Mouse (Mus musculus) kidney, embryonic 15.5 days (tissue): Measurements from ENCODE around the gene Adk. TPM values are rescaled to one million over a fixed set of nuclear protein-coding genes. Genes with fewer than 3 reads are reported as not detected.
A peak's percentile ranks its signal among the peaks of the same experiment; 100 is the strongest.

Source experiments
- ATAC-seq: fragments of 200-750 bp; cut with Nextera tagmentation; replicated peaks from 2 replicates; pipeline ENCODE4 v1.8.0; 2017; ENCODE audit warnings: moderate TSS enrichment; ENCODE audit not compliant: low FRiP score
- H3K27ac ChIP-seq: fragments of 300-500 bp; sonication (generic); 2 replicates; pipeline ENCODE4 v1.5.1; 2015; ENCODE audit warnings: mild to moderate bottlenecking, inconsistent platforms
- H3K27me3 ChIP-seq: fragments of 300-500 bp; sonication (generic); 2 replicates; pipeline ENCODE4 v1.6.1; 2015; ENCODE audit warnings: inconsistent platforms
- H3K36me3 ChIP-seq: fragments of 300-500 bp; sonication (generic); 2 replicates; pipeline ENCODE4 v1.6.1; 2015; ENCODE audit warnings: inconsistent platforms
- H3K4me1 ChIP-seq: fragments of 300-500 bp; sonication (generic); 2 replicates; pipeline ENCODE4 v1.6.1; 2015; ENCODE audit warnings: inconsistent platforms
- H3K4me2 ChIP-seq: fragments of 300-500 bp; sonication (generic); 2 replicates; pipeline ENCODE4 v1.6.1; 2015; ENCODE audit warnings: moderate library complexity, mild to moderate bottlenecking, inconsistent platforms
- H3K4me3 ChIP-seq: fragments of 300-500 bp; sonication (generic); replicated peaks from 2 replicates; pipeline ENCODE4 v1.5.1; 2015; ENCODE audit warnings: mild to moderate bottlenecking, inconsistent platforms
- H3K9ac ChIP-seq: fragments of 300-500 bp; sonication (generic); 2 replicates; pipeline ENCODE4 v1.6.1; 2015; ENCODE audit warnings: mild to moderate bottlenecking, inconsistent platforms
- H3K9me3 ChIP-seq: fragments of 300-500 bp; sonication (generic); replicated peaks from 2 replicates; pipeline ENCODE4 v1.6.1; 2016; ENCODE audit warnings: inconsistent platforms
- WGBS: fragments of 180-500 bp; shearing (Covaris S2); methylation state at CpG from one replicate; pipeline ENCODE4 v1.1.7; 2015; ENCODE audit warnings: mixed read lengths; 5-methylcytosine and 5-hydroxymethylcytosine counted together
- polyA plus RNA-seq: library from polyadenylated mRNA; unstranded; fragments of >200 nt; fragmentation: Nextera tagmentation; extraction: Ambion mirVana; gene quantifications from 2 replicates; pipeline ENCODE4 v1.2.1, GENCODE M21; 2015

Adk gene
- polyA plus RNA-seq, 1 experiment from 2014 or later, result 156 TPM

DNA sequence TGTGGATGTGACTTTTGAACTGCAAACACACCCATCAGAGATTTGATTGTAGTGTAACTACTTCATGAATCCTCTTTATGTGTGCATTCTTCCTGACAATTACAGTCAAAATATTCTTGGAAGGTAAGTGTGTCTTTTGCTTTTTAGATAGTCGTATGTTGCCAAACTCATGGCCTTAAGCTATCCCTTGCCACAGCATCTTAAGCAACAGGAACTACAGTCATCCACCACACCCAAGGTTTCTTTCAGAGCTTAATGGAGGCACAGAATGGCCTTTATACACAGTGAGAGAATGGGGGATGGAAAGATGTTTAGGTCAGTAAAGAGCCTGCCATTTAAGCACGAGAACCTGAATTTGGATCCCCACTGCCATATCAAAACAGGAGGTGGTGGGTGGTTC, 4.5 kb upstream of the Adk start:
- WGBS, result 88% methylated on average over 2 of the region's 2 CpGs
- no peak overlapping the region for H3K4me3 ChIP-seq
- H3K4me2 ChIP-seq, result no peak overlapping the region
- no peaks in the 10 kb centered on the region for H3K27me3 ChIP-seq
- no peak overlapping the region for H3K27ac ChIP-seq
- H3K9ac ChIP-seq, result no peak overlapping the region
- no peak for ATAC-seq
- H3K4me1 ChIP-seq, result peaks cover 3% of the 10 kb centered on the region; the same call in 1 of the 2 replicates
- H3K9me3 ChIP-seq, result no peaks in the 10 kb centered on the region
- H3K36me3 ChIP-seq, result peaks cover 8% of the 10 kb centered on the region; the same call in 1 of the 2 replicates

DNA sequence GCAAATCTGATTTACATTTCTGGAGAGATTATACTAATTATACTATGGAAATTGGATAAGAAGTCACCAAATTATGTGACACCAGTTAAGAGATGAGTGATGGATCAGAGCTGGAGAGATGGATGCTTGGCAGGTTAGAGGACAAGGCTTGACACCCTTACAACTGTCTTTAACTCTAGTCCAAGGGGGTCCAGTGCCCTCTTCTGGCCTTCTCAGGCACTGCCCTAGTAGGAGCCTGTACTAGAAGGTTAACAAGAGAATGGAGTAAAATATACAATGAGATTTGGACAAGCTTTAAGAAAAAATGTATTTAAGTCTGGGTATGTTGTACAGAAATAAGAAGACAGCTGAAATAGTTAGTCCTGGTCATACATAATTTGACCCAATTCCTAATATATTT, 3.5 kb upstream of the Adk start:
- Histone ChIP-seq H3K4me3 (no peak overlapping the region), H3K4me1 (peaks cover 12% of the 10 kb centered on the region), H3K27ac (no peak overlapping the region), H3K36me3 (0 out of 2 replicates have a peak, but pooled peaks cover 8% of the 10 kb centered on the region), H3K9ac (no peak overlapping the region), H3K4me2 (no peak overlapping the region), H3K27me3 (no peaks in the 10 kb centered on the region), H3K9me3 (no peaks in the 10 kb centered on the region)
- ATAC-seq, result no peak

DNA sequence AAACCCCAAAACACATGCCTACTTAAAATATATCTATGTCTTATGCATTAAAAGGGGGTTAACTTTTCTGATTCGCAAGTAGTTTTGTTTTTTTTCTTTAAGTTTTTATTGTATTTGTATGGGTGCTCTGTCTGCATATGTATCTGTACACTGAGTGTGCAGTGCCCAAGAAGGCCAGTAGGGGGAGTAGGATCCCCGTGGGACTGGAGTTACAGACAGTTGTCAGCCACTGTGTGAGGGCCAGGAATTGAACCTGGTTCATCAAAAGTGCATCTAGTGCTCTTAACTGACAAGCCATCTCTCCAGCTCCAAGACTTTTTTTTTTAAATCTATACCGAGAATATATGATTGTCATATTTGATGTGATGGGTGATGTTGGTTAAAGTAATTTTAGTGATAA, 1.6 kb upstream of the Adk start:
- Histone ChIP-seq H3K4me3 (peak overlapping the region; percentile 75; the same call in 1 of the 2 replicates), H3K9ac (no peak overlapping the region), H3K27me3 (no peaks in the 10 kb centered on the region), H3K4me2 (no peak overlapping the region; the same call in 1 of the 2 replicates), H3K4me1 (peaks cover 12% of the 10 kb centered on the region), H3K9me3 (no peaks in the 10 kb centered on the region), H3K27ac (no peak overlapping the region), H3K36me3 (0 out of 2 replicates have a peak, but pooled peaks cover 6% of the 10 kb centered on the region)
- ATAC-seq, result no peak
- 80% methylated on average over 3 of the region's 3 CpGs for WGBS

DNA sequence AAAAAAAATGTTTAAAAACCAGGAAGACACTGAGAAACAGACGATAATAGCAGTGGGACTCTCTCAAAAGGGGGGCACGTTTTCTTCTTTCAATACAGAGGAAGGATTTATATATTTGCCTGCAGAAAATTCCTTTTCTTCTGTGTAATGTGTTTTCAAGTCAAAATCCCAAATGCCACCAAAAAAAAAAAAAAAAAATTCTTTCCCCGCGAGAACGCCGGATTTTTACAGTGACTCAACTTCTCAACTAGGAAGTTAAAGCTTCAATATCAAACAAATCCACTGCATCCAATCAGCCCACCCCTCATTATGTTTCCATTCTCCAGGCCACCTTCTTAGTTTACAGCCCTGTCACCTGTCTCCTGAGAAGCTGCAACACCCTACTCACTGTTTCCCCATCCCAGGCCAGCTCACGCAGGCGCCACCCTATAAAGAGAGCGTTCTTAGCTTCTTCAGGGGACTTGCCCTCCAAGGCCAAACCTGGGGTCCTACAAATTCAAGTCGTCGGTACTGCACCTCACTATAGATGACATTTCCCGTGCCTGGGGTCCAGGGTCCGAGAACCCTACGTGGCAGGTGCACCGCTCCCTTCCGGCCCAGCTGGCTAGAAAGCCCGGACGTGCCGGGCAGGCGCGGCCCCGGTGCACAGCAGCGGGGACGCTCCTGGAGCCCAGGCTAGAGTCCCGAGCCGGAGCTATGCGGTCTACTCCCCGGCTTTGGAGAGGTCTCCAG, 828 bp upstream of the Adk start:
- ATAC-seq, result peak; percentile 10; the same call in 1 of the 2 replicates
- H3K9ac ChIP-seq, result peak overlapping the region; percentile 62
- 0 out of 2 replicates have a peak, but pooled peaks cover 3% of the 10 kb centered on the region for H3K36me3 ChIP-seq
- H3K4me1 ChIP-seq, result peaks cover 12% of the 10 kb centered on the region
- peak overlapping the region; percentile 95 for H3K27ac ChIP-seq
- peak overlapping the region; percentile 75 for H3K4me3 ChIP-seq
- no peaks in the 10 kb centered on the region for H3K27me3 ChIP-seq
- H3K9me3 ChIP-seq, result no peaks in the 10 kb centered on the region
- peak overlapping the region; percentile 90 for H3K4me2 ChIP-seq
- WGBS, result 6% methylated on average over 28 of the region's 28 CpGs

DNA sequence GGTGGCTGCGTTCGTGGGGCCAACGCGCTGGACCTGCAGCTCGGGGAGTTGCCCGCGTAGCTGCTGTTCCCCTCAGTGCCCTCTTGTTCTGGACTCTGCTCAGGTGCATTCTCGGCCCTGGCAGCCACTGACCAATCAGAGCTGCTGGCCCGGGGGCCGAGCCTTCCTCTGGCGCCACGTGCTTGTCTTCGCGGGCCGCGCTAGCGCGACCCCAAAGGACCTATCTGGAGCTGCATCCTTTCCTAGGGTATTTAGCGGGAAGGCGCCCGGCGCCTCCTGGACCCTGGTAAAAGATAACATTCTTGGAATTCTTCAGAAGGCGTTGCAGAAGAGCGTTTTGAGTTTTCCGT, 382 bp downstream of the Adk start:
- Histone ChIP-seq H3K4me1 (peaks cover 12% of the 10 kb centered on the region), H3K4me2 (peak overlapping the region; percentile 90), H3K36me3 (0 out of 2 replicates have a peak, but pooled peaks cover 3% of the 10 kb centered on the region), H3K27me3 (no peaks in the 10 kb centered on the region), H3K4me3 (peak overlapping the region; percentile 75), H3K27ac (peak overlapping the region; percentile 95), H3K9ac (peak overlapping the region; percentile 62), H3K9me3 (no peaks in the 10 kb centered on the region)
- ATAC-seq, result peak; percentile 88
- under 1% methylated on average over 25 of the region's 25 CpGs for whole genome bisulfite sequencing

DNA sequence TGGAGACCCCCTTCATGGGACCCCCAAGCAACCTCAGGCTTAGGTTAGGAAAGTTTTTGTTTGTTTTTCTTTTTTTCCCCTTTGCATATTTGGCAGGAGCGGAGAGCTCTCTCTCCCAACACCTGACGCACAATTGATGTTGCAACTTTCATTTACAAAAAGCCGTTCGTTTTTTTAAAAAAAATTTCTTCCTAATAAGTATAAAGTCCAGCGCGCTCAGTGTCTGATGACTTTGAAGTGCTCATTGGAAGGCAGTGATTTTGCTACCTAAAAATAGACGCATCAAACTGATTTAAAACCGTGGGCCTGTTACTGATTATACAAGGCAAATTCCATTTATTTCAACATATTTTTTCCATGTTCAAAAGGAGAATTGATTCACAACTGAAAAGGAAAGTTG, 777 bp downstream of the Adk start:
- Histone ChIP-seq H3K27ac (peak overlapping the region; percentile 95), H3K4me3 (peak overlapping the region; percentile 75), H3K4me1 (peaks cover 12% of the 10 kb centered on the region), H3K36me3 (0 out of 2 replicates have a peak, but pooled peaks cover 3% of the 10 kb centered on the region), H3K27me3 (no peaks in the 10 kb centered on the region), H3K9ac (peak overlapping the region; percentile 62), H3K4me2 (peak overlapping the region; percentile 90), H3K9me3 (no peaks in the 10 kb centered on the region)
- WGBS, result 6% methylated on average over 8 of the region's 8 CpGs
- no peak for ATAC-seq

DNA sequence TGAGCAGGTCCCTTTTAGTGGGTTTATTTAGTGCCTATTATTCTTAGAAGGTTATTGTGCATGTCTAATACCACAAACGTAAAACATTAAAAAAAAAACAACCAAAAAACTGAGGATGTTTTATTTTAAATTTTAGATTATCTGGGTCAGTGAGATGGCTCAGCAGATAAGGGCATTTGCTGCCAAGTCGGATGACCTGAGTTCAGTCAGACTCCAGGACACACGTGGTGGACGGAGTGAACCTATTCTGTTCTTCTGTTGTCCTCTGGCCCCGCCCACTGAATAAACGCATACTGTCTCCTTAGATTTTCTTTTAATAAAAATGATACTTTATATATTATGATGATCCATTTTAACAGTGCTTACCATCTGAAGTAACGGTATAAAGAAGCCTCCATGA, 1.2 kb downstream of the Adk start:
- Histone ChIP-seq H3K4me1 (peaks cover 12% of the 10 kb centered on the region), H3K9me3 (no peaks in the 10 kb centered on the region), H3K36me3 (0 out of 2 replicates have a peak, but pooled peaks cover 3% of the 10 kb centered on the region), H3K4me3 (peak overlapping the region; percentile 75), H3K27me3 (no peaks in the 10 kb centered on the region), H3K27ac (no peak overlapping the region), H3K4me2 (peak overlapping the region; percentile 90), H3K9ac (no peak overlapping the region)
- ATAC-seq, result no peak
- WGBS, result 53% methylated on average over 7 of the region's 7 CpGs

DNA sequence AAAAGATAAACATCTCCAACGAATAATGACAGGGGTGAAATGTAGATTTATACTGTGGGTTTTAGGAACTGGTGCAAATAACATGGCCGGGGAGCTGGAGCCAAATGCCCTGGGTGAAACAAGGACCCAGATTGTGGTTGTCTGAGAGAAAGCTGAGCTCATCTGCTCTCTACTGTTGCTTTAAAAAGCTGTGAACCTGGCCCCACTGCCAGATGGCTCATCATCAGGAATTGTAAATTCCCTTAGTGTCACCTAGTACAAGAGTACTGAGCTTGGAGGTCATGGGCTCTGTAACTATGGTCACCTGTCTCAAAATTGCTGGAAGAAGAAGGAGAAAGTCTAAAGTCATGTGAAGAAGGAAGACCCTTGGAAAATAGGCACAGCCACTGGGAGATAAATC, 6.6 kb downstream of the Adk start:
- Histone ChIP-seq H3K4me3 (no peak overlapping the region), H3K36me3 (0 out of 2 replicates have a peak, but pooled peaks cover 3% of the 10 kb centered on the region), H3K9me3 (no peaks in the 10 kb centered on the region), H3K4me2 (no peak overlapping the region), H3K27me3 (no peaks in the 10 kb centered on the region), H3K27ac (no peak overlapping the region), H3K4me1 (no peaks in the 10 kb centered on the region), H3K9ac (no peak overlapping the region)
- 78% methylated on average over 2 of the region's 2 CpGs for WGBS
- no peak for ATAC-seq

DNA sequence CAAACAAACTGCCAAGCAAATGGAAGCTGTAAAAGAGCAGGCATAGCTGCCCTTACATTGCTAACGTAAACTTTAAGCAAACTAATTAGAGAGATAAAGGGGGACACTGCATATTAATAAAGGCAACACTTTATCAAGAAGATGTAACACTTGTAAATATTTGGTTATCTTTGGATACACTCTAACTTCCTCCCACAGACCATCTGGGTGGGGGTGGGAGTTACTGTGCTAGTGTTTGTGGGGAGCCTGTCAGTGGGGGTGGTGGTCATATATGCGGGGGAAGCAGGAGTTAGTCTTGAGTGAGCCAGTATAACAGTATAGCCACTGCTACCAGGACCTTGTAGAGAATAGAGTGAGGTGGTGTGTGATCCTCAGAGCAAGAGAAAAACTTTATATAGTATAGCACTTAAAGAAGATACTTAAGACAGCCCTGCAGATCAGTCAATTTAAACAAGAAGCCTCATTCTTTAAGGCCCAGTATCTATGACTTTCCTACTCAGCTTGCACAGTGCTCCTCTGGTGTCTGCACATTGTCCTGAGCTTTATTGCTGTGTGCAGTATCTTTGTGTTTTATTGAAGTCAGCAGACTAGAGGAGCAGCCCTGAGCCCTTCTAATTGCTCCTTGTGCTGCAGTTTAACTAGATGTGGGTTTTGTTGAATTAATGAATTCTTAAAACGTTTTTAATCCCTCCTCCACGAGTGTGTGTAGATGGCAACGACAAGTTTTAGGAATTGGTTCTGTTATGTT, 10.6 kb downstream of the Adk start:
- no peak overlapping the region for H3K27ac ChIP-seq
- 75% methylated on average over 5 of the region's 5 CpGs for WGBS

DNA sequence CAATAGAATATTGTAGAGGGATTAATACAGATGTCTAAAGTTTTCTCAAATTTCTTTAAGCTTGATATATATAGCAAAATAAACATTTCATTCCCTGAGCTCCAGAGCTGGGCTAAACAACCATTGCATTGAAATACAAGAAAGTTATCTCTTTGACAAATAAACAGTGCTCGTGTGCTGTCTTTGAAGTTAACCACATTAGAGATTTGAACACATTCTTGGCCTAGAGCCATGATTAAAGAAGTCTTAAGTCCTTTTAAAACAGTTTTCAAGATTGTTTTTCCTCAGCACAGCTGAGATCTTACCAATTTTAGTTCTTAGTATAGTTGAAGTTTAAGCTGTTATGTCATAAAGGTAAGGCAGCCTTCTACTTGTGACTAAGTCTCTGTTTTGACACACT, 11.9 kb downstream of the Adk start:
- ATAC-seq, result no peak
- H3K4me1 ChIP-seq, result peaks cover 8% of the 10 kb centered on the region
- H3K4me3 ChIP-seq, result no peak overlapping the region
- WGBS, result 32% methylated on average over 1 of the region's 1 CpGs
- H3K27me3 ChIP-seq, result no peaks in the 10 kb centered on the region
- H3K27ac ChIP-seq, result no peak overlapping the region
- no peaks in the 10 kb centered on the region for H3K36me3 ChIP-seq
- no peak overlapping the region for H3K9ac ChIP-seq
- no peaks in the 10 kb centered on the region for H3K9me3 ChIP-seq
- H3K4me2 ChIP-seq, result no peak overlapping the region

More for the DNA sequence above, 10.6 kb downstream of the Adk start:
- Histone ChIP-seq H3K9ac (no peak overlapping the region), H3K9me3 (no peaks in the 10 kb centered on the region), H3K27me3 (no peaks in the 10 kb centered on the region), H3K4me3 (no peak overlapping the region), H3K4me1 (peaks cover 8% of the 10 kb centered on the region), H3K4me2 (no peak overlapping the region), H3K36me3 (no peaks in the 10 kb centered on the region)
- no peak for ATAC-seq

DNA sequence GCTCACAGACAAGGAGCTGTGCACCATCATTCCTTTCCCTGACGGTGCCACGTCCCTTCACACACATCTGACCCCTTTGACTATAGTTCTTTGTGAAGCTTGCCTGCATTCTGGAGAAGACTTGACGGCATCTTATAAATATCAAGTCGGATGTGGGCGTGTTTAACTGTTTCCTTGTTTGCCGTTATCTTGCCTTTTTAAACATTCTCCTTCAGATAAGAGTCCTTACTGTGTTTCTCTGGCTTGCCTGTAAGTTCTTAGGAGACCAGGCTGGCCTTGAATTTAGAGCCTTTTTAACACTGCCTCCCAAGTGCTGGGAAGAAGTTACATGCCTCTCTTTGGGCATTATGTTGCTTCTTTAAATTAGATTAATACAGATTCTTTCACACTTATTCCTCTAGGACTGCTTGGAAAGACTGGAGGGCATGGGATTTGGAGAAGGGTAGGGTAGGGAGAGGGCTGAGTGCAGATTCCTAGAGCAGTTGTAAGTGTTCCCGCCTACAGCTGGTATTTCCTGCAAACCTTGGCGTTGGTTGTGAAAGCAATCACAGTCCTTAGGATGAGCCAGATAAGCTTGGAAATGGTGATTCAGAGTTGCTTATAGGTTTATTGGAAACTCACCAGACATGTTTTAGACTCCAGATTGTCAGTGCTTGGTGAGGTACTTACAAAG, 13.3 kb downstream of the Adk start:
- Histone ChIP-seq H3K27ac (peak overlapping the region; percentile 37; the same call in 1 of the 2 replicates), H3K4me1 (peaks cover 8% of the 10 kb centered on the region), H3K9ac (no peak overlapping the region)

DNA sequence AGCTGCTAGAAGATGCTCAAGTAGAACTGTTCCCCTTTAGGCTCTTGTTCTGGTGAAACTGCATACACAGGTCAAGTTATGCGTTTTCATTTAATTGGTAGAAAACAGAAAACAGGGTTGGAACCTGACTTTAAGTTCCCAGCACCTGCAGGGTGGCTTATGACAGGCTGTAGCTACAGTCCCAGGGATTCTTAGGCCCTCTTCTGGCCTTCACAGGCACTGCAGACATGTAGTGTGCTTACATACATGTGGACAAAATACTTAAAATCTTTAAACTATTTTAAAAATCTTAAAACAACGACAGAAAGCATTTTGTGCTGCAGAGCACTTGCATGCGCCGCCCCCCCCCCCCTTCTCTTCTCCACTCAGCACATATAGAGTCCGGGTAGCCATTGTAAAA, 17.2 kb downstream of the Adk start:
- no peak for ATAC-seq

More for the DNA sequence above, 13.3 kb downstream of the Adk start:
- ATAC-seq, result no peak
- H3K4me3 ChIP-seq, result no peak overlapping the region
- WGBS, result 61% methylated on average over 8 of the region's 8 CpGs
- H3K36me3 ChIP-seq, result no peaks in the 10 kb centered on the region
- no peaks in the 10 kb centered on the region for H3K27me3 ChIP-seq
- no peaks in the 10 kb centered on the region for H3K9me3 ChIP-seq
- H3K4me2 ChIP-seq, result no peak overlapping the region

More for the DNA sequence above, 17.2 kb downstream of the Adk start:
- H3K4me2 ChIP-seq, result no peak overlapping the region
- H3K4me1 ChIP-seq, result peaks cover 11% of the 10 kb centered on the region
- no peak overlapping the region for H3K4me3 ChIP-seq
- H3K27me3 ChIP-seq, result no peaks in the 10 kb centered on the region
- no peak overlapping the region for H3K27ac ChIP-seq
- 85% methylated on average over 5 of the region's 5 CpGs for WGBS
- H3K9ac ChIP-seq, result no peak overlapping the region
- no peaks in the 10 kb centered on the region for H3K36me3 ChIP-seq
- H3K9me3 ChIP-seq, result no peaks in the 10 kb centered on the region
